Mouse (Mus musculus): ENCODE measurements around the gene Rad51c. TPM values are rescaled to one million over a fixed set of nuclear protein-coding genes. Genes with fewer than 3 reads are reported as not detected.
"Not testable (repeated sequence)": the region's sequence is repeated elsewhere in the genome, so short reads cannot be mapped to it uniquely, and the experiment has no call there.

The Rad51c gene
- total RNA-seq, 2 experiments from 2014 or later = 3.5 to 4.4 TPM

DNA sequence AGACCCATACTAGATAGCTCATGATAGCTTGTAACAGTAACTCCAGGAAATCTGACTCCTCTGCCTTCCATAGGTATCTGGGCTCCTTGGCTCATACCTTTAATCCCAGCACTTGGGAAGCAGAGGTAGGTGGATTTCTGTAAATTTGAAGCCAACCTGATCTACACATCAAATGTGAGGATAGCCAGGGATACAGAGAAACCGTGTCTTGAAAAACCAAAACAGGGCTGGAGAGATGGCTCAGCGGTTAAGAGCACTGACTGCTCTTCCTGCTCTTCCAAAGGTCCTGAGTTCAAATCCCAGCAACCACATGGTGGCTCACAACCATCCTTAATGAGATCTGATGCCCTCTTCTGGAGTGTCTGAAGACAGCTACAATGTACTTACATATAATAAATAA is 30.4 kb upstream of the Rad51c start:
- DNase-seq (ENCODE audit: low spot score in 2 of 2) = not testable (repeated sequence)
- intact Hi-C loops (cut with DNase I) = loop anchor here (10.0 kb wide), 1 partner anchor 70 kb away; no protein-coding TSS in a partner anchor

DNA sequence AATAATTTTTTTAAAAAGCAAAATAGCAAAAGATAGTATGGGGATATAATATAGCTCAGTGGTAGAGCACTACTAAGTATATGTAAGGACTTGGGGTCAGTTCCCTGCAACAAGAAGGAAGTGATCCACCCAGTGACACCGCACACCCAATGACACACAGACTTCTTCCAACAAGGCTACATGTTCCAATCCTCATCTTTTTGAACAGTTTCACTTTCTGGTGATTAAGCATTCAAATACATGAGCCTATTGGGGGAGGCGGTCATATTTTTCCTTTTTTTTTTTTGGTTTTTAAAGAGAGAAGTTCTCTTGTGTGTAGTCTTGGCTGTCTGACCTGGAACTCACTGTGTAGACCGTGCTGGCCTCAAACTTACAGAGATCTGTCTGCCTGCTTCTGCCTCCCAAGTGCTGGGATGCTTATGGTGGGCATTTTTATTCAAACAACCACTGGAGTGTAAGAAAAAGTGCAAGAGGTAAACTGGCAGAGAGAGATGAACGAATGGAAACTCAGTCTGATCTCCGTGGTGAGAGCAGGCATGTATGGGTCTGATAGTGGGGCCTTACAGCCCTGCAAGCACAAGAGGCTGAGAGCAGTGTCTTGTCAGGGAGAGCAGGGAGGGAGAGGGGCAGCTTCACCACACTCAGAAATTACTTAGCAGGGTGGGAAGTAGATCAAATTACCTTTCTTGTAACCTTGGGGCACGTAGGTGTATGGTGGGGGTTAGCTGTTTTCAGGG is 28.3 kb upstream of the Rad51c start:
- DNase-seq (ENCODE audit: low spot score in 2 of 2) = no peak
- intact Hi-C loops (cut with DNase I) = loop anchor here (10.0 kb wide), 1 partner anchor 72 kb away; no protein-coding TSS in a partner anchor

DNA sequence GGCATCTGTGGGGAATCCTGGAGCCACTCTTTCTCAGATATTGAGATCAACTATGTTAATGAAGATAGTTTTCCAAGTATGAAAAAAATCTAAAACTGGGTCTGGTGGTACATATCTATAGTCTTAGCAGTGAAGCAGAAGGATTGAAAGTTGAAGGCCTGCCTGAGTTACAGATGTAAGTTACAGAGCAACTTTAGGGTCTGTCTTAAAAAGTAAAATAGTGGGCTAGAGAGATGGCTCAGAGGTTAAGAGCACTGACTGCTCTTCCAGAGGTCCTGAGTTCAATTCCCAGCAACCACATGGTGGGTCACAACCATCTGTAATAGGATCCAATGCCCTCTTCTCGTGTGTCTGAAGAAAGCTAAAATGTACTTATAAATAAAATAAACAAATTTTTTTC is 27.7 kb upstream of the Rad51c start:
- intact Hi-C loops (cut with DNase I) = loop anchor here (10.0 kb wide), 1 partner anchor 72 kb away; no protein-coding TSS in a partner anchor
- DNase-seq (ENCODE audit: low spot score in 2 of 2) = no peak

DNA sequence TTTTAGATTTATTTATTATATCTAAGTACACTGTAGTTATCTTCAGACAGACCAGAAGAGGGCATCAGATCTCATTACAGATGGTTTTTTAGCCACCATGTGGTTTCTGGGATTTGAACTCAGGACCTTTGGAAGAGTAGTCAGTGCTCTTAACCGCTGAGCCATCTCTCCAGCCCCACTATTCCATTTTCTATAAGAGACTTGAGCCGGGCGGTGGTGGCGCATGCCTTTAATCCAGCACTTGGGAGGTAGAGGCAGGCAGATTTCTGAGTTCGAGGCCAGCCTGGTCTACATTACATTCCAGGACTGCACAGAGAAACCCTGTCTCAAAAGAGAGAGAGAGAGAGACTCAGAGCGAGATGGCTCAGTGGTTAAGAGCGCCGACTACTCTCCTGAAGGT is 27.1 kb upstream of the Rad51c start:
- intact Hi-C loops (cut with DNase I) = loop anchor here (10.0 kb wide), 1 partner anchor 73 kb away; no protein-coding TSS in a partner anchor
- not testable (repeated sequence) for DNase-seq (ENCODE audit: low spot score in 2 of 2)

DNA sequence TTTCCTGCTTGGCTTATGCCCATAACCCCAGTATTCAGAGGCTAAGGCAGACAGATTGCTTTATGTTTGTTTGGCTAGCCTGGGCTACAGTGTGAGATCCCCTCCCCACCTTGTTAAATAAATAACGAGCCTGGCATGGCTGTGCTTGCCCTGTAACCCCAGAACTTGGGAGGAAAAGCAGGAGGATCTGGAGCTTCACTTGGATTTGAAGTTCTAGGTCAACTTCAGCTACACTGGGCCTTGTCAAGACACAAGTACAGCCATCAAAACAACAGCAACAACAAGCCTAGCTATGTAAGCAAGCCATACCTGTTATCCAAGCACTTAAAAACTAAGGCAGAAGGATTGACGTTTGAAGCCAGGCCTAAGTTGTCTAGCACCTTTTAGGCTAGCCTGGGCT is 25.6 kb upstream of the Rad51c start:
- no peak for DNase-seq (ENCODE audit: low spot score in 2 of 2)
- intact Hi-C loops (cut with DNase I) = loop anchor here (10.0 kb wide), 1 partner anchor 74 kb away; no protein-coding TSS in a partner anchor

DNA sequence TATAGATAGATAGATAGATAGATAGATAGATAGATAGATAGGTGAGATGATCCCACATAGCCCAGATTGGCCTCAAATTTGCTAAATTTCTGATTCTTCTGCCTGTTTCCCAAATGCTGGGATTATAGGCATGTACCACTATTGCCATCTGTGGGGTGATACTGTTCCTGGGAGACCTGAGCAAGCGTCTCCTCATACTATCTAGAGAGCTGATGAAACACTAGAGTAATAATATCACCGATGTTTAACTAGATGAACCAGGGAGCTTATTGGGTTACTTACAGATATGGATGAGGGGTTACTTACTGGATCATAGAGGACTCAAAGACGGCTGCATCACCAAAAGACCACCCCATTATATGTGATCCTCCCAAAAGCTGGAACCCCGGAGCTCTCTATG is 24.6 kb upstream of the Rad51c start:
- intact Hi-C loops (cut with DNase I) = no loop called here
- DNase-seq (ENCODE audit: low spot score in 2 of 2) = no peak

DNA sequence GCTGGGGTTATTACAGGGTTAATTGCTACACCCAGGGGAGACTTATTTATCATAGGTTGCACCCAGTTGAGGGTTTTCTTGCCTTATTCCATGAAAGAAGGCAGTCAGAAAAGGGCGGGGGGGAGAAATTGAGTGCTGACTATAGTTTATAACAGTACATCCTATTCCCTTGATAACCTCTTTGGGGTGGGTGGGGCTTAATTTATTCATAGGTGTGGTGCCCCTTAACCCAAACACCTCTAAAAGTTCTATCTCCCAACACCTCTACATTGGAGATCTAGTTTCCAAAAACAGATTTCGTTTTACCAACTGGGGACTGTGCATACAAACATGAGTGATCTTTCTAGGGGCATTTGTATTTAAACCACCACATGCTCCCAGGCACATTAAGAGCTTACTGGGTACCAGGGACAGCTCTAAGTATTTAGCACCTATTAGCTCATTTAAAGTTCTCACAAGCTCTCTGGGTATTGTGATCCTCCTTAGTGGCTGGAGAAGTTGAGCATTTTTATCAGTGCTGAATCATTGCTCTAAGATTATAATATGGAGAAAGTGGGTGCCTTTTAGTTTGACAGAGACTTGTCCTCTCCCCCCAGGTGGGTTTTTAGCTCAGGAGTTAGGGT is 23.4 kb upstream of the Rad51c start:
- intact Hi-C loops (cut with DNase I) = no loop called here
- DNase-seq (ENCODE audit: low spot score in 2 of 2) = no peak

DNA sequence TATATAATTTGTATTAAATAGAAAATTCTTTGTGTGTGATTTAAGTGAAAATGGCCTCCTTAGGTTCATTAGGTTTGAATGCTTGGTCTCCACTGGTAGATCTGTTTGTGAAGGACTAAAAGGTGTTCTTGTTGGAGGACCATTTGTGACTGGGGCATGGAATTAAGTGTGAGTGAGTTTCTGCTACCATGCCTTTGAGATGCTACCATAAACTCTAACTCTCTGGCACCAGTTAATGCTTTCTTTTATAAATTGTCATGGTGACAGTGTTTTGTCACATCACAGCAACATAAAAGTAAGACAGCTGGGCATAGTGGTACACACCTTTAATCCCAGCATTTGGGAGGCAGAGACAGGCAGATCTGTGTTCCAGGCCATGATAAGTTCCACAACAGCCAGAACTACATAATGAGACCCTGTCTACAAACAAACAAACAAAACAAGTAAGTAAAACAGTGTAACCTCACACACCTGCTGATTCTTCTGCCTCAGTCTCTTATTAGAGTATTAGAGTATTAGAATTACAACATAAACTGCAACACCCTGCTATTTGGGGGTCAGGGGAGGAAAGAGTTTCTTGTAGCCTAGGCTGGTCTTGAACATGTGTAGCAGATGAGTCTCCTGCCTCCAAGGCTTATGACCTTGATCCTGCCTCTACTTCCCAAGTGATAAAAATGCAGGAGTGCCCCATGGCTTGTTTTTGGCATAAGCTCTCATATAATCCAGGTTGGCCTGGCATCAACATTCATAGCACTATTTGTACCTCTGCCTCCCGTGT is 22.7 kb upstream of the Rad51c start:
- no peak for DNase-seq (ENCODE audit: low spot score in 2 of 2)
- intact Hi-C loops (cut with DNase I) = loop anchor here (2.0 kb wide), 1 partner anchor 15 kb away; no protein-coding TSS in a partner anchor

DNA sequence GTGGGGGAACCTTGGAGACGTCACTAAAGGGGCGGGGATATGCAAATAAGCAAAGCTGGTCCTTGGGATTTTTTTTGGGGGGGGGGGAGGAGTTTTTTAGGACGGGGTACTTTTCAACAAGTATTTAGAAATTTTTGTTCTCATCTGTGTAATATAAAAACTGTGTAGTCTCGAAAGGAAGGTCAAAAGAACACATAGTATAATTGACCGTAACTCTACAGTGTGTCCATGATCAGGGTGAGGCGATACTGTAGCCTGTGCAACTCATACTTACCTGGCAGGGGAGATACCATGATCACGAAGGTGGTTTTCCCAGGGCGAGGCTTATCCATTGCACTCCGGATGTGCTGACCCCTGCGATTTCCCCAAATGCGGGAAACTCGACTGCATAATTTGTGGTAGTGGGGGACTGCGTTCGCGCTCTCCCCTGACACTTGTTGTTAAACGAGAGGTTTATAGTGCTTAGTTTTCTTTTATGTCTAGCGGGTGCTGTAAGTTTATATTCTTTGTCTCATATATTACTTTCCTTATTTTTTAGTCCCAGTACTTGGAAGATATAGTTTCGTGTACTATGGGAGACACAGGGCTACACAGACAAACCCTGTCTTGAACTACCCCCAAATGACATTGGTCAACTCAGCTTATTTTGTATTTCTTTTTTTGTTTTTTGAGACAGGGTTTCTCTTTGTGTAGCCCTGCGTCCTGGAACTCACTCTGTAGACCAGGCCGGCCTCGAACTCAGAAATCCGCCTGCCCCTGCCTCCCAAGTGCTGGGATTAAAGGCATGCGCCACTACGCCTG is 21.9 kb upstream of the Rad51c start:
- intact Hi-C loops (cut with DNase I) = loop anchor here (2.0 kb wide), 1 partner anchor 16 kb away; no protein-coding TSS in a partner anchor
- DNase-seq (ENCODE audit: low spot score in 2 of 2) = peak; percentile 73 to 78

DNA sequence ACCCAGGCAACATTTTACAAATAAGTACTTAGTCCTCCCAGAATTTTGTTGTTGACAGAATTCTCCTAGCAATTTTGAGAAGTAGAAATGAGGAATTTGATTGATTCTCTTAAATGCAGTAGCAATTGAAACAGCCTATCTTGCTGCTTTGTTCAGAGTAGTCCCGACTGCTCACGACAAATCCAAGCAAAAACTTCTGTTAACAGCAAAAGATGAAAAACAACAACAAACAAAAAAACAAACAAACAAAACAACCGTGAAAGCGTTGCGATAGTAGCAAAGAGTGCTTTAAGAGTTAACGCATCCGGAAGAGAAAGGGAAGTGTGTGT is 21.3 kb upstream of the Rad51c start:
- no peak for DNase-seq (ENCODE audit: low spot score in 2 of 2)
- intact Hi-C loops (cut with DNase I) = loop anchor here (2.0 kb wide), 1 partner anchor 17 kb away; no protein-coding TSS in a partner anchor

DNA sequence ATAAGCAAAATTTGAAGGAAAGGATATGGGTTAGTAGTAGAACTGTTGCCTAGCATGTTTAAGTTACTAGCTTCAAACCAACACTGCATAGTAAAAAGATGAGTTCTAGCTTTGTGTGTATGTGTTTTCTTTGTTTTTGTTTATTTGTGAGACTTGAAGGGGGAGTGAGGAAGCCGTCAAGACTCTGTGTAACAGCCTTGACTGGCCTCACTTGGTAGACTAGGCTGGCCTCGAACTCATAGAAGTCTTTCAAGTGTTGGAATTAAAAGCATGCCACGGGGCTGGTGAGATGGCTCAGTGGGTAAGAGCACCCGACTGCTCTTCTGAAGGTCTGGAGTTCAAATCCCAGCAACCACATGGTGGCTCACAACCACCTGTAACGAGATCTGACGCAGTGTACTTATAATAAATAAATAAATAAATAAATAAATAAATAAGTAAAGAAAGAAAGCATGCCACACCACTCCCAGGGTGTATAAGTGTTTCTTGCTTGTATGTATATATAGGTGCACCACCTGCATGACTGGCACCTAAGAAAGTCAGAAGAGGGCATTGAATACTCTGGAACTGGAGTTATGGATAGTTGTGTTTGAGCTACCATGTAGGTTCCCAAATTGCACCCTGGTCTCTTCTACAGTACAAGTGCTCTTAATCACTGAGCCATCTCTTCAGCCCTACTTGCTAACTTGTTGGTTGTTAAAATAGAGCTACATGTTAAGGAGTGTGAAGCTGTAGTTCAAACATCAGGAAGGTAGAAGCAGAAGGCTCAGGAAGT is 19.0 kb upstream of the Rad51c start:
- DNase-seq (ENCODE audit: low spot score in 2 of 2) = no peak
- intact Hi-C loops (cut with DNase I) = loop anchor here (2.0 kb wide), 1 partner anchor 25 kb away; no protein-coding TSS in a partner anchor

DNA sequence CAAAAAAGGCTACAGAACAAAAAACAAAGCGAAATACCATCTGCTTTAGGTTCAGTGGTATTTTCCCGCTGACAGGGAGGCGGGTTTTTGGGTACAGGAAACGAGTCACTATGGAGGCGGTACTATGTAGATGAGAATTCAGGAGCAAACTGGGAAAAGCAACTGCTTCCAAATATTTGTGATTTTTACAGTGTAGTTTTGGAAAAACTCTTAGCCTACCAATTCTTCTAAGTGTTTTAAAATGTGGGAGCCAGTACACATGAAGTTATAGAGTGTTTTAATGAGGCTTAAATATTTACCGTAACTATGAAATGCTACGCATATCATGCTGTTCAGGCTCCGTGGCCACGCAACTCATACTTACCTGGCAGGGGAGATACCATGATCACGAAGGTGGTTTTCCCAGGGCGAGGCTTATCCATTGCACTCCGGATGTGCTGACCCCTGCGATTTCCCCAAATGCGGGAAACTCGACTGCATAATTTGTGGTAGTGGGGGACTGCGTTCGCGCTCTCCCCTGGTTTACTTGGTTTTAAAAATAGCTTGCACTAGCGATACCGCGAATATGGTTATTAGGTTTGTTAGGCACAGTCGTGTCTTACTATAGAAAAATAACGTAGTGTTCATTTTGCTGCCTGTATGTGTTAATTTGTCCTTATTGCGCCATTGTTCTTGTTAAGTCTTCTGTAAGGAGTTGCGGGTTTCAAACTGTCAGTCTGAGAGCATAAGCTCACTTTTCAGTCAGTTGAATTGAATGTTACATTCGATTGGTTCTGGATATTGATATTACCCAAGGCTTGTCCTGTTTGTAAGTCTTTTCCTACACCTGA is 18.0 kb upstream of the Rad51c start:
- DNase-seq (ENCODE audit: low spot score in 2 of 2) = peak; percentile 84 to 86
- intact Hi-C loops (cut with DNase I) = loop anchor here (2.0 kb wide), 1 partner anchor 26 kb away; no protein-coding TSS in a partner anchor

DNA sequence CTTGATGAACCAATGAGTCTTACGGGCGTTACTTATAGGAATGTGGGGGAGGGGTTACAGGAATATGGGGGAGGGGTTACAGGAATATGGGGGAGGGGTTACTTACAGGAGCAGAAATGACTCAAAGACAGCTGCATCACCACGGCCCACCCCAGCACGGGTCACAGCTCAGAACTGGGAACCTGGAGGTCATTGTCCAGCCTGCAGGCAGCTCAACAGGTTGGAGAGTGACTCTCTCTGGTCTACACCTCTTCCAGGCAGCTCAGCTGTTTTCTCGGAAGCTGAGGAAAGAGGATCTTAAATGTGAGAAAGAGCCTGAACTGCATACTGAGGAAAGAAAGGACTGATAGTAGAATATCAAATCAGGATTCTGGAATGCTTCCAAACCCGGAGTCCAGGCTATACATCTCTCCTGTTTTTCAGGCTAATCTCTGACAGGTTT is 17.0 kb upstream of the Rad51c start:
- no peak for DNase-seq (ENCODE audit: low spot score in 2 of 2)
- intact Hi-C loops (cut with DNase I) = loop anchor here (2.0 kb wide), 1 partner anchor 27 kb away; no protein-coding TSS in a partner anchor

DNA sequence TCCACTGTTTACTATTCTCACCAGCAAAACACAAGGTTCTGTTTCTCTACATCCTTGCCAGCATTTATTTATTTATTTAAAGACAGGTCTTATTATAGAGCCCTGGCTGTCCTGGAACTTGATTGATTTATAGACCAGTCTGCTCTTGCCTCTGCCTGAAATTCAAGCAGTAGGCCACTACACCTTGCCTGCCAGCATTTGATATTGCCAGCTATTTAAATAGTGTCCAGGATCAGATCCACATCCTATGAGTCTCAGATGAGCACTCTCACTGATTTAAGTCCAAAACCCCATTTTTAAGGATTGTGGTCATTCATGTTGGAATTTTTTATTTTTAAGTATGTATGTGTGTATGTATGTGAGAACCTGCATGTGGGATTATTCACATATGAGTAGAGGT is 16.1 kb upstream of the Rad51c start:
- intact Hi-C loops (cut with DNase I) = no loop called here

DNA sequence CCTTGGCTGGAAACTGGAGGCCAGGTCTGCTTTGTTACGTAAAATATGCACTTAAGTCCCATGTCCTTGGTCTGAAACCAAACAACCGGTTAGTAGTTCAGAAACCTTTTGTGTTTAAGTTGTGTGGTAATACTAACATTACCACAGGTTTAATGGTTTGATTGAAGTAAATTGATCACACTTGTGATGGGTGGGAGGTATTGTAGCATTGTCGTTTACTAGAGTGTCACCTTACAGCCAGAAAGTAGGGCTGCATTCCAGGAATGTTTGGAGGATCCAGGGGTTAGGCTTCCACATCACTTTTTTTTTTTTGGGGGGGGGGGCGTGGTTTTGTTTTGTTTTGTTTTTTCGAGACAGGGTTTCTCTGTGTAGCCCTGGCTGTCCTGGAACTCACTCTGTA is 11.4 kb upstream of the Rad51c start:
- intact Hi-C loops (cut with DNase I) = no loop called here
- DNase-seq (ENCODE audit: low spot score in 2 of 2) = no peak

More for the DNA sequence above, 16.1 kb upstream of the Rad51c start:
- DNase-seq (ENCODE audit: low spot score in 2 of 2) = no peak

DNA sequence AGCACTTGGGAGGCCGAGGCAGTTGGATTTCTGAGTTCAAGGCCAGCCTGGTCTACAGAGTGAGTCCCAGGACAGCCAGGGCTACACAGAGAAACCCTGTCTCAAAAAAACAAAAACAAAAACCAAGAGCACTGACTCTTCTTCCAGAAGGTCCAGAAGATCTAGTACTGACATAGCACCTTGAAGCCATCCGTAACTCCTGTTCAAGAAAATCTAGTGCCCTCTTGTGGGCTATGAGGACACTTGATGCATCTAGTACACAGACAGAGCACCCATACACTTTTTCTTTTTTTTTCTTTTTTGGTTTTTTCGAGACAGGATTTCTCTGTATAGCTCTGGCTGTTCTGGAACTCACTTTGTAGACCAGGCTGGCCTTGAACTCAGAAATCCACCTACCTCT is 8.7 kb upstream of the Rad51c start:
- intact Hi-C loops (cut with DNase I); DNase-seq (ENCODE audit: low spot score in 2 of 2): not testable (repeated sequence)

DNA sequence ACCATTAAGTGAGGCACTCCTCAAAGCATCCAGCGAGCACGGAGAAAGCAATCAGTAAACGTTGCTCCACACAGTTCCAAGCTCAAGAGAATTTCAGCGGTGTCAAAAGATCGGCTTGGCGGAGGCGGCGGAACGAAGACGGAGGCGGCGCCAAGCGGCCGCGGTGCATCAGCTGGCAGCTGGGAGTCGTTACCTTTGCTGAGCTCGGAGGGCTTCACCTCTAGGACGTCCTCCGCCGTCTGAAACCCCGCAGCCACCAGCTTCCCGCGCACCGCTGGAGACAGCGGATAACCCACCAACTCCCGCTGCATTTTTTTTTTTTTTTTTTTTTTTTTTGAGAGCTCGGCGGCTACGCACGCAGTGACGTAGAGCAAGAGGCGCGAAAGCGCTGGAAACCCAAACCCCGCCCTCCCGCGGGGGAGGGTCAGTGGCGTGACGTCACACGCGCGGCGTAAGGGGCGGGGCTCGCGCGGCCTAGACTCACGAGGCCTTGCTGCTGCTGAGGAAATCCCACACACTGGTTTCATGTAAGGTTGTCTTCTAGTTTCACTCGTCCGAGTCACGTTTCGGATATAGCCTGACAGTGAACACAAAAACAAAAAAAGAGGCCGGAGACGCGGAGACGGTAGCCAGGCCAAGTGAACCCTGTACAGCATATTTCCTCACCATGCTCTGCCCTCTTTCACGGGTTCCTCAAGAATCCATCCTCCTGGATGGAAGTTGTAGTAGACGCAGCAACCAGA is 472 bp downstream of the Rad51c start:
- intact Hi-C loops (cut with DNase I) = no loop called here

More for the DNA sequence above, 472 bp downstream of the Rad51c start:
- peak; percentile 93 to 94 for DNase-seq (ENCODE audit: low spot score in 2 of 2)
